Mouse (Mus musculus) bone marrow macrophage, adult 2 months (primary cell): Measurements from ENCODE around the gene Mfsd11.
"Not testable (repeated sequence)": the region's sequence is repeated elsewhere in the genome, so short reads cannot be mapped to it uniquely, and the experiment has no call there.

Source experiments
- CTCF ChIP-seq: IDR thresholded peaks from 2 replicates; pipeline ENCODE4 v1.5.1; 2012; ENCODE audit warnings: low read depth, mild to moderate bottlenecking, low read length, moderate library complexity
- POLR2A ChIP-seq: IDR thresholded peaks from 2 replicates; pipeline ENCODE4 v1.6.1; 2012; ENCODE audit warnings: mild to moderate bottlenecking, low read depth, low read length, borderline replicate concordance

GRCm38 (mm10) chr11:116823885-116824284 lies 28.4 kb upstream of the Mfsd11 start:
- TF ChIP-seq CTCF, POLR2A: not testable (repeated sequence)
